Mouse (Mus musculus) CH12.LX (cell line): ENCODE data around the gene Ralgps2.

Source experiments
- BHLHE40 ChIP-seq: IDR thresholded peaks from 2 replicates; pipeline ENCODE4 v1.6.1; 2011; ENCODE audit warnings: mild to moderate bottlenecking, low read depth, low read length, improper control_type of control experiment
- CHD2 ChIP-seq: IDR thresholded peaks from 2 replicates; pipeline ENCODE4 v1.6.1; 2011; ENCODE audit warnings: low read length, improper control_type of control experiment
- CTCF ChIP-seq, 2 experiments: IDR thresholded peaks in 1 of 2; conservative IDR thresholded peaks in 1 of 2; 2 replicates each; pipeline ENCODE4 v1.5.1; 2011 to 2012; ENCODE audit warnings: low read depth in 2 of 2, low read length in 2 of 2, improper control_type of control experiment in 1 of 2, inconsistent platforms in 1 of 2, mild to moderate bottlenecking in 1 of 2, moderate library complexity in 1 of 2
- GABPA ChIP-seq: IDR thresholded peaks from 2 replicates; pipeline ENCODE4 v1.6.1; 2012; ENCODE audit warnings: low read depth, low read length, improper control_type of control experiment, inconsistent platforms; ENCODE audit not compliant: insufficient replicate concordance
- JUND ChIP-seq: conservative IDR thresholded peaks from 2 replicates; pipeline ENCODE4 v1.6.1; 2011; ENCODE audit warnings: low read depth, low read length, improper control_type of control experiment
- MAFK ChIP-seq: IDR thresholded peaks from 2 replicates; pipeline ENCODE4 v1.6.1; 2011; ENCODE audit warnings: low read length, improper control_type of control experiment; ENCODE audit not compliant: insufficient replicate concordance
- TBP ChIP-seq: conservative IDR thresholded peaks from 2 replicates; pipeline ENCODE4 v1.6.1; 2011; ENCODE audit warnings: low read depth, low read length, improper control_type of control experiment
- USF1 ChIP-seq: IDR thresholded peaks from 2 replicates; pipeline ENCODE4 v1.6.1; 2014; ENCODE audit warnings: low read depth, mild to moderate bottlenecking, inconsistent platforms, low read length, improper control_type of control experiment
- ZKSCAN1 ChIP-seq: IDR thresholded peaks from 2 replicates; pipeline ENCODE4 v1.6.1; 2012; ENCODE audit warnings: low read depth, inconsistent platforms, low read length, improper control_type of control experiment, borderline replicate concordance
- ZNF384 ChIP-seq: IDR thresholded peaks from 2 replicates; pipeline ENCODE4 v1.6.1; 2012; ENCODE audit warnings: low read depth, low read length, improper control_type of control experiment, inconsistent platforms

- TF ChIP-seq CTCF (conservative IDR thresholded peaks at IDR 0.05 in 1 of 2, IDR thresholded peaks at IDR 0.05 in 1 of 2; ENCODE audit: low read depth in 2 of 2, low read length in 2 of 2): no peak
- no peak for TF ChIP-seq CHD2
- no peak for TF ChIP-seq BHLHE40
- TF ChIP-seq USF1: no peak
- TF ChIP-seq ZKSCAN1: no peak
- no peak for TF ChIP-seq MAFK
- no peak for TF ChIP-seq GABPA
- no peak for TF ChIP-seq TBP
- TF ChIP-seq ZNF384: no peak
- TF ChIP-seq JUND: no peak
These were observed 79.2 kb downstream of the Ralgps2 start for GRCm38 (mm10) chr1:156860266-156860665.
